Mouse (Mus musculus): Measurements from ENCODE around the gene Ttpal. TPM values are rescaled to one million over a fixed set of nuclear protein-coding genes. Genes with fewer than 3 reads are reported as not detected.

Ttpal gene
- 7.8 and 11.6 TPM in 2 replicates for polyA plus RNA-seq (2012; rRNA removed; ENCODE audit: low replicate concordance)

DNA sequence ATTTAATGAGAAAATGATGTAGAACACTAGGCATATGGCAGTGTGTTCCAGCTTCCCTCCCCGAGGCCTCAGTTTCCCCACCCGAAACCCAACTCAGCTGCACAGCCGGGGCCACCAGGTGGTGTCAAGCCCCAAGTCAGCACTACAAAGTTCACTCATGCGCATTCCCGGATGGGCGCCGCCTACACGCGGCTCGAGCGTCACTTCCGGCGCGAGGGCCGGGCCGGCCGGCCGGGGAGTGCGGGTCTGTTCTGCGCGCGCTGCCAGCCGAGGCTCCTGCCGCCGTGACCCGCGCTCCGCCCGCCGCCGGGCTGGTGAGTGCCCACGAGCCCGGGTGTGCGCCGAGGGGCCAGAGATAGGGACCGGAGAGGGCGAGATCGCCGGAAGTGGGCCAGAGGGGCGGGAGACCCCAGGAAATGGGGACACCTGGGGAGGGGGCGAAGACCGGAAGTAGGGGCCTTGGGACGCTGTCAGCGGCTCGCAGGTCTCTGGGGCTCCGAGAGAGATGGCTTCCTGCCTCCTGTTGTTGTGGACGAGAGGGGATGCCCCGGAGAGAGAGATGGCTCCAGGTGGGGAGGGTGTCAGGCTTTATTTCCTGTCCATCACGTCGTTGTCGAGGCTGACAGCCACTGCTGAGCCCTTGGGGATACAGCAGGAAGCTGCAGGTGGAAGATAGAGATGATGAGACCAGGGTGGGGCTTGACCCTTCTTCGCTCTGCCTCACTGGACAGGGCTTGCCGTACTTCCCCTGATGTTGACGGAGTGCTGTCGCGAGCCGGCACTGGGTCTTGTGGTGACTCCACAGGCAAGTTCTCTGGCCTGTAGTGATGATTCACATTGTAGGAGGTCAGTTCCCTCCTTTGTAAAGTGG lies at the start of gene Ttpal:
Ttpal (plus strand) TSS at position 214 of the 871 bp plus-strand sequence.

DNA sequence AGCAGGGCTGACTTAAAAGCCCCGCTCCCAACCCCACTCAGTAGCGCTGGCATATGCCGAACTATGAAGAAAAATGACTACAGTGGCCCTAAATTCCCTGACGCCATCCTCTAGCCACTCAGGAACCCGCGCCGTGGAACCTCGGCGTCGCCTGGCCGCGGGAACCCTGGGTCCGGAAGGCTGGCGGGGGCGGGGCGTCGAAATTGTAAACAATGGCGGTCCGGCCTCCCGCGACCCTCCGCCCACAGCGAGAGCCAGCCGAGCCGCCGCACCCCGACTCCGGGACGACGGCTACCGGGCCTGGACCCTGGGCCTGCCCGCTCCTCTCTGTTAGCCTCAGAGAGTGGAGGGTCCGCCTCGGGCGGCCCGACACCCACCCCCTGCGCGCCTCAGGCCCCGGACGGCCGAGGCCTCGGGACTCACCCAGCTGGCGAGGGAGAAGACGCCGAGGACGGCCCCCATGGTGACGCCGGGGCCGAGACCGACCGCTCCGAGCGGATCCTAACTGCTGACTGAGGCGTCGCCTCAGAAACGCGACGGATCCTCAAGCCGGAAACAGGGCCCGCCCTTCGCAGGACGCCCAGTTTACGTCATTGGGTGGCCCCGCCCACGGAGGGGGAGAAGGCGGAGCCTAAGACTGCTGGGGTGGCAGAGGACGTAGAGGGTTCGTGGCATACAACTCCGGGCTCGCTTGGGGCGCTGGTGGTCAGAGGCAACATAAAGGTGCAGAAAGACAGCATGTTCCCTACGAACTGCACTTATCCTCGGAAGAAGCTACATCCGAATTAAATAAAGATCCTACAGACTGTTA lies 42.7 kb downstream of the Ttpal start, which contains the start of gene Serinc3:
Serinc3 (minus strand) TSS at position 557 of the 811 bp plus-strand sequence.

DNA sequence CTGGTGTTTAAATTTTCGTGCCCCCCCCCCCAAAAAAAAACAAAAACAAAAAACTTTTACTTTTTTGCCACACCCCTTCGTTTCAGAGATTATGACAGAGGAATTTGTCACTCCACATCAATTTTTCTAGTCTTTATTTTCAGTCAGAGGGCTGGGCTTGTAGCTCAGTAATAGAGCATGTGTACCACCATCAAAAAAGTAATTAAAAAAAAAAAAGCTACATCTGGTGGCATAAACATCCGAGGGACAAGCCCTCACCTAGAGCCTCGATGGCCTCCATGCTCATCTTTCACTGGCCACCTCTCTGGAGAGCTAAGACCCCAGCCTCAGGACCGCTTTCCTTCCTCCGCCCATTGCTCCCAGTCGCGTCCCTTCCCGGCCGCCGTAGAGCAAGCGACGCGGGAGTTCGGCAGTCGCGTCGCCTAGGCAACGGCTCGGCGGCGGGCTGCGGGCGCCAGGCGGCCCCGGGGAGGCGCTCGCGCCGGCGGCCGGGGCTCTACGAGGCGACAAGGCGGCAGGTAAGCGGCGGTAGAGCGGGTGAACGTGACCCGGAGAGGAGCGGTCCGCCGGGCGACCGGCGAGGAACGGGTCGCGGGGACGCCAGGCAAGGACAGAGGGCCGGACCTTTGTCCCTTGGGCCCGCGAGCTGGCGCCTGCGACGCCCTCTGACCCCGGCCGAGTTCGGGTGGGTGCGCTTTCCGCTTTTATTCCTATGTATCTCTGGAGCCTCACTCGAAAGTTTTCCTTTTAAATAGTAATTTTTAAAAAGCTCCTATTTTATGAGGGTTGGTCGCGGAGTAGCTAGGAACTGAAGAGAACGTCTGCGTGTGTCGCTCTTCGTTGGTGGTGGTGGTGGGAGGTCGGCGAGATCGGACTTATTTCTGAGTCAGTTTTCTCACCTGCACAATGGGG lies 56.1 kb downstream of the Ttpal start, which contains the start of gene Pkig:
Pkig (plus strand) TSS at position 412 of the 912 bp plus-strand sequence.

Other genes with a start within 250 kb of the Ttpal start
- 26.8 and 33.8 TPM in 2 replicates for gene Jph2, start 204.3 kb upstream of the Ttpal start, polyA plus RNA-seq (2012; rRNA removed; ENCODE audit: low replicate concordance)
- 2.6 and 3.0 TPM in 2 replicates for gene Oser1, start 177.6 kb upstream of the Ttpal start, polyA plus RNA-seq (2012; rRNA removed; ENCODE audit: low replicate concordance)
- 1.7 and 2.2 TPM in 2 replicates for gene Gdap1l1, start 163.8 kb upstream of the Ttpal start, polyA plus RNA-seq (2012; rRNA removed; ENCODE audit: low replicate concordance)
- 8.1 and 11.1 TPM in 2 replicates for gene Fitm2, start 129.7 kb upstream of the Ttpal start, polyA plus RNA-seq (2012; rRNA removed; ENCODE audit: low replicate concordance)
- gene R3hdml, start 110.0 kb upstream of the Ttpal start, polyA plus RNA-seq (2012; rRNA removed; ENCODE audit: low replicate concordance), result 0.54 and 0.83 TPM in 2 replicates
- 204 and 271 TPM in 2 replicates for gene Hnf4a, start 95.5 kb upstream of the Ttpal start, polyA plus RNA-seq (2012; rRNA removed; ENCODE audit: low replicate concordance)
- 138 and 157 TPM in 2 replicates for gene Serinc3, start 42.8 kb downstream of the Ttpal start, polyA plus RNA-seq (2012; rRNA removed; ENCODE audit: low replicate concordance)
- 174 and 225 TPM in 2 replicates for gene Pkig, start 56.1 kb downstream of the Ttpal start, polyA plus RNA-seq (2012; rRNA removed; ENCODE audit: low replicate concordance)
- gene Ada, start 147.9 kb downstream of the Ttpal start, polyA plus RNA-seq (2012; rRNA removed; ENCODE audit: low replicate concordance), result 82.4 and 231 TPM in 2 replicates
- 0.32 and 0.49 TPM in 2 replicates for gene Ccn5, start 218.5 kb downstream of the Ttpal start, polyA plus RNA-seq (2012; rRNA removed; ENCODE audit: low replicate concordance)

All from duodenum, adult 2 months (tissue).